ENCODE assay signal across 9 mouse cellular contexts in the genomic region with DNA sequence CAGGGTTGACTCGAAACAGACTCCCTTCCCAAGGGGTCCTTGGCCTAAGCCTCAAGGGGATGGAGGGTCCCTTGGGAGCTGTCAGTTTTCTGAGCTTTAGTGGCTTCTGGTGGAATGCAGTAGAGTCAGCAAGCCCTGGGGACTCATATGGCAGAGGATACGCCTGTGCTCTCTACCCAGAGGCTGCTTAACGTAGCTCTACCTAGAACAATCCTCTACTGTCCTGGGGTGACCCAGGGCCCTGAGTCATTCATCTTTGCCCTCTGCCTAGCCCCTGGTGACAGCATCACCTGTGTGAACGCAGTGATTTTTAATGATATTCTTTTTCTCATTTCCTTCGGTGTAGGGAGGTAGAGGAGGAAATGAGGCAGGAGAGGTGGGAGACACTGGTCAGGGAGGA. TPM values are rescaled to one million over a fixed set of nuclear protein-coding genes. Genes with fewer than 3 reads are reported as not detected.
DNase-seq lines count a peak whose midpoint lies in the region; ATAC-seq lines count a peak whose summit lies in the region.
"Had no signal": no experiment of that assay in that cellular context is flagged by ENCODE, and none has a peak within 500 bp of the region (broad histone marks: within the 10 kb centered on the region; RNA-seq: fewer than 3 reads in every experiment).

No protein-coding gene starts in this region.

- no peaks in the 10 kb centered on the region; the same call in 1 of the 2 replicates for H3K27me3 ChIP-seq in heart, embryonic 13.5 days (replicated peaks)
- no peaks in the 10 kb centered on the region for H3K27me3 ChIP-seq in embryonic facial prominence, embryonic 13.5 days
- H3K27me3 ChIP-seq in intestine, embryonic 14.5 days (replicated peaks; ENCODE audit: control insufficient read depth, insufficient read depth, low read length), result no peaks in the 10 kb centered on the region

- H3K27ac ChIP-seq in heart, embryonic 13.5 days (replicated peaks), result peak overlapping the region; percentile 73
- peak overlapping the region; percentile 80 for H3K27ac ChIP-seq in embryonic facial prominence, embryonic 13.5 days
- H3K27ac ChIP-seq in intestine, embryonic 14.5 days (ENCODE audit: low read depth), result peak overlapping the region; percentile 92

- 61% methylated on average over 5 of the region's 5 CpGs for WGBS in heart, embryonic 13.5 days
- WGBS in embryonic facial prominence, embryonic 13.5 days, result 42% methylated on average over 5 of the region's 5 CpGs
- WGBS in intestine, embryonic 14.5 days, result 55% methylated on average over 5 of the region's 5 CpGs

- intact Hi-C loops in heart, postnatal 14 days (cut with DNase I), result loop anchor here (2.0 to 5.0 kb wide), 3 partner anchors 42 to 75 kb away; no protein-coding TSS in a partner anchor

- peak overlapping the region; percentile 94 for H3K4me2 ChIP-seq in heart, embryonic 13.5 days
- H3K4me2 ChIP-seq in embryonic facial prominence, embryonic 13.5 days, result peak overlapping the region; percentile 84
- H3K4me2 ChIP-seq in intestine, embryonic 14.5 days (ENCODE audit: low read length), result peak overlapping the region; percentile 68

- no peaks in the 10 kb centered on the region for H3K9me3 ChIP-seq in heart, embryonic 13.5 days
- no peaks in the 10 kb centered on the region for H3K9me3 ChIP-seq in embryonic facial prominence, embryonic 13.5 days
- no peaks in the 10 kb centered on the region for H3K9me3 ChIP-seq in intestine, embryonic 14.5 days (ENCODE audit: control insufficient read depth, low read length)
- H3K9me3 ChIP-seq: G1E had no signal

- DNase-seq in heart, postnatal 14 days, result no peak
- no peak for DNase-seq in intestine, embryonic 14.5 days (ENCODE audit: low spot score)
- DNase-seq in neural tube, embryonic 10.5 days (ENCODE audit: extremely low spot score, low spot score), result peak; percentile 18
- DNase-seq in lung, postnatal 4 days, result no peak
- DNase-seq in natural killer cell, adult 2 months (ENCODE audit: low spot score in 2 of 2), result no peak
- DNase-seq in right cerebral cortex, postnatal 36 days (ENCODE audit: low spot score in 2 of 2), result no peak

- H3K36me3 ChIP-seq in heart, embryonic 13.5 days, result no peaks in the 10 kb centered on the region
- no peaks in the 10 kb centered on the region for H3K36me3 ChIP-seq in embryonic facial prominence, embryonic 13.5 days
- H3K36me3 ChIP-seq in intestine, embryonic 14.5 days (ENCODE audit: control insufficient read depth, insufficient read depth, low read length), result no peaks in the 10 kb centered on the region
- H3K36me3 ChIP-seq: G1E had no signal

- H3K4me3 ChIP-seq in heart, embryonic 13.5 days, result peak overlapping the region; percentile 69
- H3K4me3 ChIP-seq in embryonic facial prominence, embryonic 13.5 days, result peak overlapping the region; percentile 60
- H3K4me3 ChIP-seq in intestine, embryonic 14.5 days (ENCODE audit: low read depth, low read length), result peak overlapping the region; percentile 47; the same call in 1 of the 2 replicates

- ATAC-seq in heart, embryonic 13.5 days (ENCODE audit: extremely low read depth, insufficient number of reproducible peaks, low FRiP score, low TSS enrichment), result no peak
- ATAC-seq in embryonic facial prominence, embryonic 13.5 days (ENCODE audit: insufficient number of reproducible peaks, insufficient read depth, low FRiP score, low TSS enrichment, low read depth), result no peak
- no peak for ATAC-seq in intestine, embryonic 14.5 days (replicated peaks; ENCODE audit: low FRiP score, low TSS enrichment, low read depth)

- peak overlapping the region; percentile 94; the same call in 1 of the 2 replicates for H3K9ac ChIP-seq in heart, embryonic 13.5 days
- peak overlapping the region; percentile 89; the same call in 1 of the 2 replicates for H3K9ac ChIP-seq in embryonic facial prominence, embryonic 13.5 days
- H3K9ac ChIP-seq in intestine, embryonic 14.5 days (ENCODE audit: low read length), result peak overlapping the region; percentile 74

- H3K4me1 ChIP-seq in heart, embryonic 13.5 days, result peaks cover 42% of the 10 kb centered on the region
- peaks cover 38% of the 10 kb centered on the region for H3K4me1 ChIP-seq in embryonic facial prominence, embryonic 13.5 days
- peaks cover 41% of the 10 kb centered on the region for H3K4me1 ChIP-seq in intestine, embryonic 14.5 days (replicated peaks; ENCODE audit: control insufficient read depth, insufficient read depth, low read length)

RNA-seq across cellular contexts. Expression of gene Crygn, which starts 8.1 kb away (rescaled TPM):
- 1.9 and 3.0 TPM in 2 replicates for polyA plus RNA-seq in heart, embryonic 13.5 days (2015; fragmentation: Nextera tagmentation; extraction: Ambion mirVana)
- total RNA-seq in heart, postnatal 14 days (2021), result 1 to 10 TPM in 1 of 2 experiments, not detected in 1; 2.8 TPM
- 1.1 and 2.8 TPM in 2 replicates for polyA plus RNA-seq in embryonic facial prominence, embryonic 13.5 days (2015; fragmentation: Nextera tagmentation; extraction: Ambion mirVana)
- 1.3 and 2.3 TPM in 2 replicates for polyA plus RNA-seq in intestine, embryonic 14.5 days (2014; fragmentation: Nextera tagmentation; extraction: Ambion mirVana)
- total RNA-seq: G1E had no signal

RNA-seq across cellular contexts. Expression of gene Wdr86, which starts 19.2 kb away (rescaled TPM):
- 7.7 and 7.9 TPM in 2 replicates for polyA plus RNA-seq in heart, embryonic 13.5 days (2015; fragmentation: Nextera tagmentation; extraction: Ambion mirVana)
- total RNA-seq in heart, postnatal 14 days (2021), result 1 to 10 TPM in 1 of 2 experiments, under 1 TPM in 1; 0.78 to 1.0 TPM
- polyA plus RNA-seq in embryonic facial prominence, embryonic 13.5 days (2015; fragmentation: Nextera tagmentation; extraction: Ambion mirVana), result 73.1 and 77.5 TPM in 2 replicates
- polyA plus RNA-seq in intestine, embryonic 14.5 days (2014; fragmentation: Nextera tagmentation; extraction: Ambion mirVana), result 17.6 and 18.7 TPM in 2 replicates
- polyA plus RNA-seq: G1E had no signal
